ENCODE assay signal across 8 mouse cellular contexts in the genomic region with DNA sequence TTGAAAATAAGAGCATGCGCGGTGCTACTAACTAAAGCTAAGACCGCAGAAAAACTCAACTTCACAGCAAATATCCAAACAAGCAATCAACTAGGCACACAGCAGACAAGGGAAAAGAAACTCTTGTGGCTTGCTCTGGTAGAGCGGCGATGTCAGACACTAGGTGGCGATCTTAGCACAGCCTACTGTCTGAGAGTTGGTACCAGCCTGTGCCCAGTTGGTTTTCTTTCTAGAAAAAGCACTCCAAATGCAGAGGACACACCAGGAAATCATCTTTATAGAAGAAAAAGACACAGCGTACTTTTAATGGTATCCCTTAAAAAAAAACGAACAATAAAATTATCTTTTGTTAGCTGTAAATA.
DNase-seq lines count a peak whose midpoint lies in the region; TF ChIP-seq lines count a peak whose summit lies in the region.

No protein-coding gene starts in this region.

- H3K9me3 ChIP-seq in ES-Bruce4 (replicated peaks; ENCODE audit: control insufficient read depth, insufficient read depth, low read length, poor library complexity, severe bottlenecking), result no peaks in the 10 kb centered on the region

- H3K9ac ChIP-seq in ES-Bruce4 (ENCODE audit: low read depth, poor library complexity, severe bottlenecking), result no peak overlapping the region

- H3K27ac ChIP-seq in ES-Bruce4 (ENCODE audit: insufficient read depth, low read length), result no peak overlapping the region

- no peaks in the 10 kb centered on the region for H3K36me3 ChIP-seq in ES-Bruce4 (ENCODE audit: control insufficient read depth, insufficient read depth, low read length, poor library complexity, severe bottlenecking)

- H3K27me3 ChIP-seq in ES-Bruce4 (ENCODE audit: control insufficient read depth, insufficient read depth, low read length, poor library complexity, severe bottlenecking), result no peaks in the 10 kb centered on the region

- H3K4me1 ChIP-seq in ES-Bruce4 (ENCODE audit: control insufficient read depth, insufficient read depth, low read length), result no peaks in the 10 kb centered on the region

- peak; percentile 37 to 40 for DNase-seq in B cell, adult 2 months
- peak; percentile 12 for DNase-seq in cerebellum, adult 9-11 months
- DNase-seq in frontal cortex, postnatal 14 days (ENCODE audit: low spot score in 2 of 2), result peak; percentile 20 to 63
- peak; percentile 79 for DNase-seq in layer of hippocampus, adult 11-12 months (ENCODE audit: low spot score)
- peak; percentile 67 for DNase-seq in lung, postnatal 10 days
- DNase-seq in right cerebral cortex, adult 2 months (ENCODE audit: low spot score in 2 of 2), result peak; percentile 71 to 75
- DNase-seq in spleen, postnatal 4 days (ENCODE audit: low spot score in 2 of 2), result no peak

- H3K4me3 ChIP-seq in ES-Bruce4 (ENCODE audit: low read depth, low read length), result no peak overlapping the region

- TF ChIP-seq EP300 in ES-Bruce4 (IDR thresholded peaks at IDR 0.05; ENCODE audit: insufficient read depth, low read depth, low read length), result no peak

- no peak for TF ChIP-seq POLR2A in ES-Bruce4 (IDR thresholded peaks at IDR 0.05; ENCODE audit: insufficient read depth, low read length)

- TF ChIP-seq CTCF in ES-Bruce4 (IDR thresholded peaks at IDR 0.05; ENCODE audit: low read depth, low read length), result peak; percentile 72

Comparison
In these comparisons a context has a peak if more than half of its experiments do, and no peak if none do; other contexts are left out.
1. DNase-seq: peak in B cell, adult 2 months (2 of 2), cerebellum, adult 9-11 months (single experiment), frontal cortex, postnatal 14 days (2 of 2), layer of hippocampus, adult 11-12 months (single experiment), lung, postnatal 10 days (single experiment) and right cerebral cortex, adult 2 months (2 of 2); none in spleen, postnatal 4 days (0 of 2).